Mouse (Mus musculus) midbrain, postnatal 0 days (tissue): Measurements from ENCODE around the gene Atl3. TPM values are rescaled to one million over a fixed set of nuclear protein-coding genes. Genes with fewer than 3 reads are reported as not detected.

Experiments used
- ATAC-seq: fragments of 200-750 bp; cut with Nextera tagmentation; 2 replicates; pipeline ENCODE4 v1.8.0; 2017; ENCODE audit warnings: moderate number of reproducible peaks, mild to moderate bottlenecking, moderate TSS enrichment, moderate library complexity; ENCODE audit not compliant: low FRiP score
- DNase-seq: peaks from one replicate; pipeline ENCODE4 v3.0.0-alpha.2; 2015; ENCODE audit warnings: low spot score
- H3K27ac ChIP-seq: fragments of 300-500 bp; sonication (generic); 2 replicates; pipeline ENCODE4 v1.5.1; 2014; ENCODE audit warnings: low read depth, mild to moderate bottlenecking, low read length, mixed read lengths
- H3K27me3 ChIP-seq: fragments of 300-500 bp; sonication (generic); 2 replicates; pipeline ENCODE4 v1.6.1; 2014; ENCODE audit warnings: low read length, control low read depth, mixed read lengths; ENCODE audit not compliant: insufficient read depth
- H3K36me3 ChIP-seq: fragments of 300-500 bp; sonication (generic); 2 replicates; pipeline ENCODE4 v1.6.1; 2014; ENCODE audit warnings: low read length, control low read depth, mixed read lengths; ENCODE audit not compliant: insufficient read depth
- H3K4me1 ChIP-seq: fragments of 300-500 bp; sonication (generic); 2 replicates; pipeline ENCODE4 v1.6.1; 2014; ENCODE audit warnings: mild to moderate bottlenecking, control low read depth, antibody characterized with exemption, low read length, mixed read lengths; ENCODE audit not compliant: insufficient read depth
- H3K4me2 ChIP-seq: fragments of 300-500 bp; sonication (generic); 2 replicates; pipeline ENCODE4 v1.6.1; 2014; ENCODE audit warnings: low read depth, mild to moderate bottlenecking, low read length, mixed read lengths; ENCODE audit not compliant: poor library complexity, severe bottlenecking
- H3K4me3 ChIP-seq: fragments of 300-500 bp; sonication (generic); 2 replicates; pipeline ENCODE4 v1.5.1; 2014; ENCODE audit warnings: low read depth, mild to moderate bottlenecking, low read length, moderate library complexity
- H3K9ac ChIP-seq: fragments of 300-500 bp; sonication (generic); replicated peaks from 2 replicates; pipeline ENCODE4 v1.6.1; 2014; ENCODE audit warnings: mild to moderate bottlenecking, low read length, moderate library complexity, mixed read lengths; ENCODE audit not compliant: poor library complexity, severe bottlenecking
- H3K9me3 ChIP-seq: fragments of 300-500 bp; sonication (generic); 2 replicates; pipeline ENCODE4 v1.6.1; 2016; ENCODE audit warnings: low read length, control low read depth
- CTCF ChIP-seq: IDR thresholded peaks from 2 replicates; pipeline ENCODE4 v1.5.1; 2016; ENCODE audit warnings: antibody characterized with exemption, mild to moderate bottlenecking
- WGBS: fragments of 180-500 bp; shearing (Covaris S2); extraction: QIAGEN DNeasy Blood & Tissue Kit; methylation state at CpG from one replicate; pipeline ENCODE4 v1.1.7; 2014; 5-methylcytosine and 5-hydroxymethylcytosine counted together
- polyA plus RNA-seq: library from polyadenylated mRNA; unstranded; fragments of >200 nt; fragmentation: Nextera tagmentation; extraction: Ambion mirVana; gene quantifications from 2 replicates; pipeline ENCODE4 v1.2.1, GENCODE M21; 2015
- total RNA-seq: library from RNA; depleted of rRNA; stranded (reverse); fragments of >200 nt; gene quantifications from 2 replicates; pipeline ENCODE4 v1.2.3, GENCODE M21; 2014

Atl3 gene
- total and polyA plus RNA-seq, 2 experiments from 2014 or later: 5.3 to 10.2 TPM

- TF ChIP-seq CTCF: no peak
- DNase-seq: no peak
- no peak overlapping the region for H3K4me2 ChIP-seq
- H3K9ac ChIP-seq: no peak overlapping the region
- no peaks in the 10 kb centered on the region for H3K9me3 ChIP-seq
- no peaks in the 10 kb centered on the region for H3K27me3 ChIP-seq
- H3K4me3 ChIP-seq: no peak overlapping the region
- H3K4me1 ChIP-seq: no peaks in the 10 kb centered on the region
- H3K27ac ChIP-seq: no peak overlapping the region
- WGBS: 74% methylated on average over 4 of the region's 4 CpGs
- no peak for ATAC-seq
- H3K36me3 ChIP-seq: no peaks in the 10 kb centered on the region
These were observed 57.9 kb downstream of the Atl3 start for GRCm38 (mm10) chr19:7551550-7552300.

GRCm38 (mm10) chr19:7552301-7552673 lies 58.4 kb downstream of the Atl3 start:
- no peak overlapping the region for H3K27ac ChIP-seq
- ATAC-seq (no peak), DNase-seq (no peak)
- H3K9ac ChIP-seq: no peak overlapping the region
- 90% methylated on average over 2 of the region's 2 CpGs for WGBS
- H3K4me3 ChIP-seq: no peak overlapping the region
- no peaks in the 10 kb centered on the region for H3K36me3 ChIP-seq
- no peak overlapping the region for H3K4me2 ChIP-seq
- H3K27me3 ChIP-seq: no peaks in the 10 kb centered on the region
- no peak for TF ChIP-seq CTCF
- no peaks in the 10 kb centered on the region for H3K9me3 ChIP-seq
- no peaks in the 10 kb centered on the region for H3K4me1 ChIP-seq

GRCm38 (mm10) chr19:7553441-7553840 lies 59.6 kb downstream of the Atl3 start:
- DNase-seq (no peak), ATAC-seq (no peak)
- Histone ChIP-seq H3K4me1 (no peaks in the 10 kb centered on the region), H3K27me3 (no peaks in the 10 kb centered on the region), H3K9ac (no peak overlapping the region), H3K4me3 (no peak overlapping the region), H3K36me3 (no peaks in the 10 kb centered on the region), H3K9me3 (no peaks in the 10 kb centered on the region), H3K27ac (no peak overlapping the region), H3K4me2 (no peak overlapping the region)
- no peak for TF ChIP-seq CTCF

- no peak overlapping the region for H3K9ac ChIP-seq
- no peak overlapping the region for H3K4me3 ChIP-seq
- no peaks in the 10 kb centered on the region for H3K36me3 ChIP-seq
- DNase-seq: no peak
- no peaks in the 10 kb centered on the region for H3K27me3 ChIP-seq
- no peaks in the 10 kb centered on the region for H3K9me3 ChIP-seq
- H3K27ac ChIP-seq: no peak overlapping the region
- no peak for ATAC-seq
- WGBS: 64% methylated on average over 4 of the region's 4 CpGs
- H3K4me2 ChIP-seq: no peak overlapping the region
- TF ChIP-seq CTCF: no peak
- no peaks in the 10 kb centered on the region for H3K4me1 ChIP-seq
These were observed 61.0 kb downstream of the Atl3 start for GRCm38 (mm10) chr19:7554881-7555280.

- Histone ChIP-seq H3K36me3 (no peaks in the 10 kb centered on the region), H3K4me2 (no peak overlapping the region), H3K4me3 (no peak overlapping the region), H3K4me1 (no peaks in the 10 kb centered on the region), H3K9me3 (no peaks in the 10 kb centered on the region), H3K27ac (no peak overlapping the region), H3K27me3 (no peaks in the 10 kb centered on the region), H3K9ac (no peak overlapping the region)
- DNase-seq (no peak), ATAC-seq (no peak)
- 93% methylated on average over 1 of the region's 1 CpGs for WGBS
- TF ChIP-seq CTCF: no peak
These were observed 62.8 kb downstream of the Atl3 start for GRCm38 (mm10) chr19:7556641-7557040.

GRCm38 (mm10) chr19:7557328-7557822 lies 63.5 kb downstream of the Atl3 start, which contains the start of gene Pla2g16:
Pla2g16 (plus strand) TSS chr19:7557459.
- Histone ChIP-seq H3K27ac (no peak within 1 kb of the TSS), H3K9ac (no peak within 1 kb of the TSS), H3K4me2 (peak within 1 kb of the TSS; percentile 75), H3K9me3 (no peaks in the 10 kb centered on the region), H3K27me3 (no peaks in the 10 kb centered on the region), H3K4me3 (peak within 1 kb of the TSS; percentile 41), H3K4me1 (no peaks in the 10 kb centered on the region), H3K36me3 (no peaks in the 10 kb centered on the region)
- peak; percentile 35; the same call in 1 of the 2 replicates for TF ChIP-seq CTCF
- peak; percentile 68 for DNase-seq
- peak; percentile 38; the same call in 1 of the 2 replicates for ATAC-seq
- under 1% methylated on average over 27 of the region's 27 CpGs for WGBS
